Mouse (Mus musculus) splenic B cell, adult 2 months (primary cell): ENCODE measurements at regions not wholly inside any gene's neighbourhood (a gene's known extent, or its start where the extent isn't known, plus 50 kb on each side); places are given as distances from the start of the nearest gene placed in this dataset.
"Not testable (repeated sequence)": the region's sequence is repeated elsewhere in the genome, so short reads cannot be mapped to it uniquely, and the experiment has no call there.

Experiments used
- DNase-seq: peaks from one replicate; pipeline ENCODE4 v3.0.0-alpha.2; 2011; ENCODE audit warnings: low read depth, low spot score
- H3K27me3 ChIP-seq: 2 replicates; pipeline ENCODE4 v1.6.1; 2012; ENCODE audit warnings: mild to moderate bottlenecking, low read length, moderate library complexity, mixed read lengths; ENCODE audit not compliant: control insufficient read depth, poor library complexity, insufficient read depth, severe bottlenecking
- H3K36me3 ChIP-seq: 2 replicates; pipeline ENCODE4 v1.6.1; 2012; ENCODE audit warnings: mild to moderate bottlenecking, low read length, moderate library complexity, mixed read lengths; ENCODE audit not compliant: control insufficient read depth, poor library complexity, insufficient read depth, severe bottlenecking

DNA sequence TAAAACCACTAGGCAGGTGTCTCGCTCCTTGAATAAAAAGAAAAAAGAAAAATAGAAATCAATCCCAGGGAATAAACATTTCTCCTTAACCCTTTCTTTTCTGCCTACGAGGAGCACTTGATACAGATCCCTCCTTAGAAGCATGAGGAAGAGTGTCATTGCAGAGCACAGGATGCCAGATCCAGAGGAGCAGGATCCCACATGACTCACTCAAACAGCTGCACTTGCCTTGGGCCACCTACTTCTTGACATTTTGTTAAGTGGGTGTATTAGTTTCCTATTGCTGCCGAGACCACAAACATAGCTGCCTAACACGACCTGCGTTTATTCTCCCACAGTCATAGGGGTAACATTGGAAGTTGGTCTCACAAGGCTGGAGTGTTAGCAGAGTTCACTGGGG is 197.1 kb downstream of the Nuak1 start:
- no peaks in the 10 kb centered on the region for H3K36me3 ChIP-seq
- DNase-seq, result no peak
- no peaks in the 10 kb centered on the region for H3K27me3 ChIP-seq

DNA sequence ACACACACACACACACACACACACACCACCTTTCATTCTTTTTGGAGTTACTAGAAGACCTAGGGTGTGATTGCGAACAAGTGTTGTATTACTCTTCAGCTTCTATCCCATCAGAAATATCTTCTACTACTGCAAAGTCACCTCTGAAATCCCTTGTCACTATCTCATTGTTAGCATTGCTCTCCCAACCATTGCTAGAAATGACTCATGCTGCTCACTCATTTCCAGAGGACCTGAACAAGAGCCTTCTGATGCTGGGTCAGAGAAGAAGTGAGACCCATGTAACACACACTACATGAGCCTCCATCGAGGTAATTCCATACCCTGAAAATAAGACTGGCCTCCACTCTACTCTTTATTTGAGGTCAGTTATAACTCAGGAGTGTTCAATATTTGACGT is 191.1 kb downstream of the Nuak1 start:
- DNase-seq, result no peak
- Histone ChIP-seq H3K27me3 (no peaks in the 10 kb centered on the region), H3K36me3 (no peaks in the 10 kb centered on the region)

DNA sequence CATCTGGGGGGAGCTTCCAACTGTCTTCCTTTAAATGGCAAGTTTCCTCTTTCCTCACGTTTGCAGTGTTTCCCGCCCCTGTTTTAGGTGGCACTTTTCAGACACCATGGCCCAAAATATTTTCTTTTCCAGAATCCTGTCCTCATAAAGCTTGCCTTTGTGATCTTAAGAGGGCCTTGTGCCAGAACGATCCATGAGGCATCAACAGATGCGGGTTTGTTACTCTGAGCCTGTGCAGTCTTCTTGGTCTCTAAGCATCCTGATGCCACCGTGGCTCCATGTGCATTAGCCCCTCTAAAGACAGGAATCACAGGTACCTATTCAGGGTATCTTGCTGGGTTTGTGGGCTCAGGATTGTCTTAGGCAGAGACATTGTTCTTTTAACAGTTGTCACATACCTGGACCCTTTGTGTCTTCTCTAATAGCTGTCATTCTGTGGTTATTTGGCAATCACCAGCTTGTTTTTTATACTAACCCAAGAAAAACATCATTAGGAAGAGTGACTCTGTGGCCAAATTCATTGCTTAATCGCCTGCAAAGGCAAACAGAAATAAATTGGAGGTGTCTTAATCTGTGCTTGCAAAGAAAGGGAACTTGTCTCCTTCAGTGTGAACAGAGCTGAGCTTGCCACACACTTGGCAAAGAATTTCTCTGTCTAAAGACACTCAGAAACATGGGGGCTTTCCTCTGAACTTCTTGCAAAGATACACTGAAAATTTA is 179.3 kb downstream of the Nuak1 start:
- Histone ChIP-seq H3K27me3 (no peaks in the 10 kb centered on the region), H3K36me3 (no peaks in the 10 kb centered on the region)
- no peak for DNase-seq

DNA sequence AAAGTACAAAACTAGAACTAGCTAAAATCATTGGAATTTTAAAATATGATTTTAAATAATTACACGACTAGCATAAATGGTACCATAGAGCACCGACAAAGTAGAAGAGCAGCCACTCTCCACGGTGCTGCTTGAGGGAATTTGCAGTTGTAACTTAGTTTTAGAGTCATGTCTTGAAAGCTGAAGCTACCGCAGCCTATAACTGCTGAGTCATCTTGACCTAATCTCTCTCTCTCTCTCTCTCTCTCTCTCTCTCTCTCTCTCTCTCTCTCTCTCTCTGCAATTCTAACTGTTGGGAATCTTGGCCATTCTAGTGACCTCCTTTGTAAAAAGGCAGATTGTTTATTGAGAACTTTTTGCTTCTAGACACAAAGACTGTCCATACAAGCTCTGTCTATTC is 177.5 kb downstream of the Nuak1 start:
- Histone ChIP-seq H3K36me3 (no peaks in the 10 kb centered on the region), H3K27me3 (no peaks in the 10 kb centered on the region)
- no peak for DNase-seq

DNA sequence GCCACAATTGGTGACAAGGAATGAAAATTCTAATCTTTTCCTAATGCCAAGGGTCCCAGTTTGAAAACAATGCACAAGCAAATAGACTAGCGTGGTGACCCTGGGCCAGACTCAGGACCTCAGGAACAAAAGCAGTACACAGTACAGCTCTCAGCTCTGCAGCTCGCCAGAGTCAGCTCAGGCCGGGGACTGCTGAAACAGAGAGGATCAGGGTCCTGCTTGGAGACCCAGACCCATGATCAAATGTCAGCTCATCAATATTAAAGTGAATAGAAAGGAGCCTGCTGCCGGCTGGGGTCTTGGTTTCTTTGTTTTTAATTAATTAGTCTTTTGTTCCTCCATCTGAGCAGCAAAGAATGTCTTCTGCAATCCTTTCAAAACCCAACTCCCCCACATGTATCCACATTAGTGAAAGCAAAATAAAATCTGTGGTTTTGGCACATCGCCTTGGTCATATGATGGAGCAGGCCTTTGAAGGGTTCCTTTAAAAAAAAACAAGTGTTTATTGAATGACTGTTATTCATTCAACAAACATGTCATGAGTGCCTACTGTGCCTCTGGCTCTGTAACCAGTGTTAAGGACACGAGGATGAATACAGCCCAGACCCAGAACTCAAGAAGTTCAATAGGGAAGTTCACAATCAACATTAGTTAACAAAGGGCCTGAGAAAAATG is 154.4 kb downstream of the Nuak1 start:
- DNase-seq, result no peak
- Histone ChIP-seq H3K36me3 (no peaks in the 10 kb centered on the region), H3K27me3 (no peaks in the 10 kb centered on the region)

DNA sequence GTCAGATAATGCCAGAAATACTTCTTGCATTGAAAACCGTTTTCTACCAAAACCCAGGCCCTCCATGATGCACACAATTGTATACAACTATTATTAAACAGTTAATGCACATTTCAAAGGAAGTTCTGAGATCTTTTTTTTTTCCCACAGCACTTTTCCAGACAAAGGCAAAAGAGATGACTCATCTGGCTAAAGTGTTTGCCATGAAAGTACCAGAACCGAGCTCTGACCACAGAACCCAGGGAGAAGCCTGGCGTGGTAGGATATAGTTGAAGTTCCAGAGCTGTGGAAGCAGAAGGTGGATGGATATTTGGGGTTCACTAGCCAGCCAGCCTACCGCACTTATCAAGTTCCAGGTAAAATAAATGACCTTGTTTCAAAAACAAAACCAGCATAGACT is 146.0 kb downstream of the Nuak1 start:
- H3K27me3 ChIP-seq, result no peaks in the 10 kb centered on the region
- no peaks in the 10 kb centered on the region for H3K36me3 ChIP-seq
- DNase-seq, result no peak

DNA sequence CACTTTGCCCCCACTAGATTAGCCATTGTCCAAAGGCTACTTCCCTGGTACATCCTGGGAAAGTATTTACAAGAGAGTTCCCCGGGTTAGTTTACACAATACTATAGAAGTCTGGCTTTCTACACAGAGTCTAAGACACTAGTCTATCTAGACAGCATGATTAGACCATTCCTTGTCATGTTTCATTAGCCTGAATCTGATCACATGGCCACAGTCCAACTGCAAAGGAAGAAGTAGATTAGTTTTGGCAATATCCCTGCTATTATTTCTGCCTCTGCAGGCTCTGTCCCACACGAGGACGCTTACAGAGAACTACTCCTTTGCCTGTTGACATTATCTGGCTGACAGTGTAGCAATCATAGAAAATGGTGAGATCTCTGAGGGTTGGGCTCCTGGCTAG is 144.2 kb downstream of the Nuak1 start:
- H3K36me3 ChIP-seq, result no peaks in the 10 kb centered on the region
- DNase-seq, result no peak
- H3K27me3 ChIP-seq, result no peaks in the 10 kb centered on the region

DNA sequence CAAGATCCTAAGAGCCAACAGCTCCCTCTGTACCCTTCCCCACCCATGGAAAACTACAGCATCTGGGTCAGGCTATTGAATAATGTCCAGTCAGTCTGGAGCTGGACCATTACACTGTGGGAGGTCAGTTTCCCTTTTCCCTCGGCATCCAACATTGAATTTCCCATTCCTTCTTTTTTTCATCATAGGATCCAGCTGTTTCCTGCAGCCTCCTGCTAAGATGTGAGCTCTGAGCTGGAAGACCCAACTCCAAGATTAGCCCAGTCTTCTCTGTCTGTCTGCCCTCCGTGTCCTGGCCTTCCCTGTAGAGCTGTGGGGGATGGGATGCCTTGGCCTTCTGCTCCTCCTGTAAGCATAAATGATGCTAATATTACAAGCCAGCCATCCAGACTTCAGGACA is 138.8 kb downstream of the Nuak1 start:
- DNase-seq, result no peak
- Histone ChIP-seq H3K27me3 (no peaks in the 10 kb centered on the region), H3K36me3 (no peaks in the 10 kb centered on the region)

DNA sequence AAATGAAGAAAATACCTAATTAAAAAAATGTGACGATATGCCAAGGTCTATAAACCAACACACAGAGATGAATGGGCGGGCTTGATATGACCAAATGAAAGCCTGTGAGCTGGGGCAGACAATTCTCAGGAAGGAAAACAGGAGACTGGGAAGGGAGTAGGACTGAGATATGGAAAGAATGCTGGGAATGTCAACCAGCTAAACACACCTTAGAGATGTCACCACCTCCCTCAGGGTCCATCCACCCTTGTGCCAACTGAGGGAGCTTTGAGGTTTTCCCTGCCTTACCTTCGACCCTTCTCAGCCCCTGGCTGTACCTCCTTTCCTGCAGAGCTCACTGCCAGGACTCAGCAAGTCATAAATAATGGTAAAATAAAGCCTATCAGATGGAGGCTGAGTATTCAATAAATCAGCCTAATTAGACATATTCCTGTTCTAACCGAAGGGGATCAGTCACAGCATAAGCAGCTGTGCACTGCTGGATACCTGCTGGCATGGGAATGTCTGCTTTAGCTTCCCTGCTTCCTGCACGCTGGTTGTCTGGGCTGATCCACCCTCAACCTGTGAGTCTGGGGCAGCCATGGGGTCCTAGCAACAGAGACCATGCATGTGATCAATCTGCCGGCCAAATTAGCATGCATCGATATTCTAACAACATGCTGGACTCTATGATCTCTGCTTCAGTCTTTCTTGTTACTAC is 137.4 kb downstream of the Nuak1 start:
- no peak for DNase-seq
- Histone ChIP-seq H3K27me3 (no peaks in the 10 kb centered on the region), H3K36me3 (no peaks in the 10 kb centered on the region)

DNA sequence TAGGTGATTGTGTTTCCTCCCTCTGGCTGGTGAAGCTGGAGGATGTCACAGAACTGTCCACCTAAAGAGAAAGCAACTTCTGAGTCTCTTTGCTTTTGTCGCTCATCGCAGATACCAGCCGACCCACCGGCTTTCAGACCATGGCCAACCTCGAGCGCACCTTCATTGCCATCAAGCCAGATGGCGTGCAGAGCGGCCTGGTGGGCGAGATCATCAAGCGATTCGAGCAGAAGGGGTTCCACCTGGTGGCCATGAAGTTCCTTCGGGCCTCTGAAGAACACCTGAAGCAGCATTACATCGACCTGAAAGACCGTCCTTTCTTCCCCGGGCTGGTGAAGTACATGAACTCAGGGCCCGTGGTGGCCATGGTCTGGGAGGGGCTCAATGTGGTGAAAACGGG is 131.7 kb downstream of the Nuak1 start:
- not testable (repeated sequence) for H3K36me3 ChIP-seq, DNase-seq, H3K27me3 ChIP-seq

DNA sequence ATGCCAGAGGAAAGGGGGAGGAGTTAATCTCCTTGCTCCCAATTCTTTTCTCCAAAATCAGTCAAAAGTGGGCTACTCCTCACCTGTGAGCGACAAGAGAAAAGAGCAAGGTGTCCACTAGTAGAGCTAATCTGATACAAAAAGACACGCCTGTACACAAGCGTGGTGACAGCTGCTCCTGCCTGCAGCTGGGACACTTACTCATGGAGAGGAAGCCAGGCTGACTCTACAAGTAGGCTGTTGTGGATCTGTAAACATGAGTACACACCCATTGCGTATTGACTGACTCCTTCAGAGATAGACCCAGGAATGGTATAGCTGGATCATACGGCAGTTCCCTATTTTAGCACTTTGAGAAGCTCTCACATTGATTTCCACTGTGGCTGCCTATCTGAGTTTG is 129.7 kb downstream of the Nuak1 start:
- Histone ChIP-seq H3K27me3 (no peaks in the 10 kb centered on the region), H3K36me3 (no peaks in the 10 kb centered on the region)
- no peak for DNase-seq

DNA sequence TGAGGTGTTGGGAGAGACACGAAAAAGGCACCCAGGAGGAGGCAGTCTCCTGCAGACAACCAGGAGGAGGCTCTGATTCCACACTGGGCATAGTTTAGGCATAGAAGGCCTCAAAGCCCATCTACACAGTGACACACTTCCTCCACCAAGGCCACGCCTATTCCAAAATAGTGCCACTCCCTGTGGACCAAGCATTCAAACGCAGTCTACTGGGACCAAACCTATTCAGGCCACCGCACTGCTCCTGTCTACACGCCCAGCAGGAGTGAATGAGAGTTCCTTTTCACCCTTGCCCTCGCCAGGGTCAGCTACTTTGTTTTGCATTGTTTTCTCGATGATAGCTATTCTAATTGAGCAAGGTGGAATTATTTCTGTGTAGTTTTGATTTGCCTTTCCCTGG is 127.7 kb downstream of the Nuak1 start:
- DNase-seq, result no peak
- H3K27me3 ChIP-seq, result no peaks in the 10 kb centered on the region
- no peaks in the 10 kb centered on the region for H3K36me3 ChIP-seq

DNA sequence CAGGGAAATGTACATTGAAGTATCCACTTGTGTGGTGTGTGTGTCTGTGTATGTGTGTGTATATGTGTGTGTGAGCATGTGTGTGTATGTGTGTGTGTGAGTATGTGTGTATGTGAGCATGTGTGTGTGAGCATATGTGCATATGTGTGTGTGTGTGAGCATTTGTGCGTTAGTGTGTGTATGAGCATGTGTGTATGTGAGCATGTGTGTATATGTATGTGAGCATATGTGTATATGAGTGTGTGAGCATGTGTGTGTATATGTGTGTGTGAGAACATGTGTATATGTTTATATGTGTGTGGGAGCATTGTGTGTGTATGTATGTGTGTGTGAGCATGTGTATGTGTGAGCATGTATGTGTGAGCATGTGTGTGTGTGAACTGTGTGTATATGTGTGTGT is 123.5 kb downstream of the Nuak1 start:
- Histone ChIP-seq H3K27me3 (no peaks in the 10 kb centered on the region), H3K36me3 (no peaks in the 10 kb centered on the region)
- DNase-seq, result no peak

DNA sequence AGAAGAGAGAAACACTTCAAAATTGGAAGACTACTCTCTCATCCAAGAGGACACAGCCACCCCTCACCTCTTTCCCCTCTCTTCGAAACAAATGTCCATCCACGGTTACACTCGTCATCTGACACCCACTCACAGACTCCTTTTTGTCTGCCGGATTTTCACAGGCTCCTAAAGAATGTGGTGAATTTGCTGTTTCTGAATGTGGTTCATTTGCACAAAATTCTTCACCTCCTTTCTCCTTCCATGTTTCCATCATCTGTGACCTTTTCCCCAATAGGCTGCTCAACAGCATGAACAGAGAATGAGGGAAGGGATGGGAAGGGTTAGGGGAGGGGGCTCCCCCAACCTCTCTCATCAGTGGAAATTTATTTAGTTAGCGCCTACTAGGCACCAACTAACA is 122.4 kb downstream of the Nuak1 start:
- Histone ChIP-seq H3K36me3 (no peaks in the 10 kb centered on the region), H3K27me3 (no peaks in the 10 kb centered on the region)
- DNase-seq, result no peak
